Mouse (Mus musculus): Measurements from ENCODE around the gene Eef1akmt3. TPM values are rescaled to one million over a fixed set of nuclear protein-coding genes. Genes with fewer than 3 reads are reported as not detected.

The Eef1akmt3 gene
- polyA plus RNA-seq, 1 experiment from 2014 or later: 0.11 TPM

DNA sequence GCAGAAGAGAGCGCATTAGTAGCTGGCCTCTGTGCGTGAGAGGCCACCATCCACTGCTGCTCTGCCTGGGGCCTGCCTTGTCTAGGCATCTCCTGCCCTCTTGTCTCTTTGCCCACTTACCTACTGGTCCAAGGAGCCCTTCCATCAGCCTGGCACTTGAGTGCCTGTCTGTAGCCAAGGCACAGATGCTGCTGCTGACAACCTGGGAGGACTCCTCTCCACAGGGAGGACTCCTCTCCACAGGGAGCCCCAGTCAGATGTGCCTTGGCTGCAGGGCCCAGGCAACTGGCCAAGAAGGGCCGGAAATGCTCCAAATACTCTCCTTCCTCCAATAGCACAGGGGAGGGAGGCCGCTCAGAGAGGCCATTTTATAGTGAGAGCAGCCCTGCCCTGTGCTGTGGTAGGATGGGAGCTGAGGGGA is 54.8 kb downstream of the Eef1akmt3 start:
- Histone ChIP-seq H3K9ac (replicated peaks) (no peak overlapping the region), H3K36me3 (peaks cover 1% of the 10 kb centered on the region; the same call in 1 of the 2 replicates), H3K27ac (peak overlapping the region; percentile 58), H3K4me2 (replicated peaks) (no peak overlapping the region; the same call in 1 of the 2 replicates), H3K4me1 (replicated peaks) (peaks cover 86% of the 10 kb centered on the region), H3K4me3 (replicated peaks) (no peak overlapping the region), H3K9me3 (no peaks in the 10 kb centered on the region), H3K27me3 (no peaks in the 10 kb centered on the region)
- 0 out of 2 replicates have a peak, but pooled peaks have one; percentile 26 for ATAC-seq
- 60% methylated on average over 4 of the region's 4 CpGs for WGBS

DNA sequence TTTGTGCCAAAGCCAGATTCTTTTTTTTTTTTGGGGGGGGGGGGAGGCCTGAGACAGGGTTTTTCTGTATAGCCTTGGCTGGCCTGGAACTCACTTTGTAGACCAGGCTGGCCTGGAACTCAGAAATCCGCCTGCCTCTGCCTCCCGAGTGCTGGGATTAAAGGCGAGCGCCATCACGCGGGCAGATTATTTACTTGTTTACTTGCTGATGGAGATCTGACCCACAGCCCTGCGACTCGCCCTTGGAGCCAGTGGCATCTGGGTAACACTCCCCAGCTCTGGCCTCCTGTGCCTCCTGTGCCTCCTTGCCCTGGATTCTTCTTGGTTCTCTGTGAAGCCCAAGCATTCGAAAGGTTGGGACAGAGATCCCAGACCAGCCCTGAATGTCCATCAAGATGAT is 55.7 kb downstream of the Eef1akmt3 start:
- no peak overlapping the region for H3K9ac ChIP-seq (replicated peaks)
- H3K4me1 ChIP-seq (replicated peaks): peaks cover 89% of the 10 kb centered on the region
- 96% methylated on average over 9 of the region's 9 CpGs for WGBS
- no peaks in the 10 kb centered on the region for H3K36me3 ChIP-seq
- H3K4me3 ChIP-seq (replicated peaks): no peak overlapping the region
- no peak overlapping the region for H3K27ac ChIP-seq
- ATAC-seq: no peak
- H3K9me3 ChIP-seq: no peaks in the 10 kb centered on the region
- H3K27me3 ChIP-seq: no peaks in the 10 kb centered on the region
- no peak overlapping the region for H3K4me2 ChIP-seq (replicated peaks)

- no peak for ATAC-seq
- H3K4me3 ChIP-seq (replicated peaks): no peak overlapping the region
- H3K9ac ChIP-seq (replicated peaks): no peak overlapping the region; the same call in 1 of the 2 replicates
- peaks cover 89% of the 10 kb centered on the region for H3K4me1 ChIP-seq (replicated peaks)
- no peaks in the 10 kb centered on the region for H3K9me3 ChIP-seq
- whole genome bisulfite sequencing: 79% methylated on average over 4 of the region's 4 CpGs
- H3K36me3 ChIP-seq: no peaks in the 10 kb centered on the region
- H3K27ac ChIP-seq: no peak overlapping the region; the same call in 1 of the 2 replicates
- H3K27me3 ChIP-seq: no peaks in the 10 kb centered on the region
- H3K4me2 ChIP-seq (replicated peaks): 0 out of 2 replicates have a peak overlapping the region, but pooled peaks have one; percentile 1
These were observed 56.2 kb downstream of the Eef1akmt3 start for GRCm38 (mm10) chr10:126985127-126985526.

DNA sequence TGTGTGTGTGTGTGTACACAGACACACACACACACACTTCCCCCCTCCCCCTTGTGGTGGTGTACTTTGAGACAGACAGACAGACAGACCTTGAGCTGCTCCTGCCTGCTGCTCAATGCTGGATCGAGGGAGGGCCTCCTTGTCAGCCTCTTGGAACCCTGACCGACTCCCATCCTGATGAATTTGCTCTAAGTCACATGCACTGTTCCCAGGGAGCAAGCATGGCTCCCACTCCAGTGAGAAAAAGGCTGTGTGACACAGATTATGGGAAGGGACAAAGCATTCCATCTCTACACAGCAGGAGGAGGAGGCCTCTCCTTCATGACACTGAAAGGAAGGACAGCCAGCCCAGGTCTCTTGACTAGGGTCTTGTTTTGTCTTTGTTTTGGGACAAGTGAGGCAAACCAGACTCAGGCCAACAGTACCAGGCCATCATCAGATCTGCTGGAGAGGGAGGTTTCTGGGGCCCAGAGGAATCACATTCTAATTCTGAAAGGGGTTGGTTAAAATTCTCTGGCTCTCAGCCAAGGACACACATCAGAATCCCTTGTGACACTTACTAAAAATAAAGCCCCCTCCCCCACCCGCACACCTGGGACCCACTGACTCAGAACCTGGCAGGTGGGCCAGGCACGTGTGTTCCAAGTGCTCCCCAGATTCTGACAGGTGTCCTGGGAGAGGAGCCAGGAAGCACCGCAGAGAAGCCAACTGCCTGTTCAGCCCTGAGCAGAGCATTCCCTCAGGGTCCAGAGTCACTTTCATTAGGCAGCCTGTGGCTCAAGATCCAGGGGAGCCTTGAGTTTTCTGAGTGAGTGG is 56.9 kb downstream of the Eef1akmt3 start:
- WGBS: 31% methylated on average over 5 of the region's 5 CpGs
- no peak for ATAC-seq
- Histone ChIP-seq H3K9ac (replicated peaks) (peak overlapping the region; percentile 8; the same call in 1 of the 2 replicates), H3K4me3 (replicated peaks) (0 out of 2 replicates have a peak overlapping the region, but pooled peaks have one; percentile 2), H3K27ac (peak overlapping the region; percentile 19; the same call in 1 of the 2 replicates), H3K9me3 (no peaks in the 10 kb centered on the region), H3K4me2 (replicated peaks) (peak overlapping the region; percentile 81), H3K4me1 (replicated peaks) (peaks cover 88% of the 10 kb centered on the region), H3K27me3 (no peaks in the 10 kb centered on the region), H3K36me3 (no peaks in the 10 kb centered on the region)

- H3K27ac ChIP-seq: no peak overlapping the region
- ATAC-seq: no peak
- H3K27me3 ChIP-seq: no peaks in the 10 kb centered on the region
- no peak overlapping the region; the same call in 1 of the 2 replicates for H3K4me3 ChIP-seq (replicated peaks)
- peak overlapping the region; percentile 96 for H3K9ac ChIP-seq (replicated peaks)
- H3K4me1 ChIP-seq (replicated peaks): peaks cover 82% of the 10 kb centered on the region
- no peaks in the 10 kb centered on the region for H3K9me3 ChIP-seq
- 61% methylated on average over 14 of the region's 14 CpGs for WGBS
- H3K36me3 ChIP-seq: no peaks in the 10 kb centered on the region
- H3K4me2 ChIP-seq (replicated peaks): peak overlapping the region; percentile 81
These were observed 58.1 kb downstream of the Eef1akmt3 start for GRCm38 (mm10) chr10:126983193-126983725.

DNA sequence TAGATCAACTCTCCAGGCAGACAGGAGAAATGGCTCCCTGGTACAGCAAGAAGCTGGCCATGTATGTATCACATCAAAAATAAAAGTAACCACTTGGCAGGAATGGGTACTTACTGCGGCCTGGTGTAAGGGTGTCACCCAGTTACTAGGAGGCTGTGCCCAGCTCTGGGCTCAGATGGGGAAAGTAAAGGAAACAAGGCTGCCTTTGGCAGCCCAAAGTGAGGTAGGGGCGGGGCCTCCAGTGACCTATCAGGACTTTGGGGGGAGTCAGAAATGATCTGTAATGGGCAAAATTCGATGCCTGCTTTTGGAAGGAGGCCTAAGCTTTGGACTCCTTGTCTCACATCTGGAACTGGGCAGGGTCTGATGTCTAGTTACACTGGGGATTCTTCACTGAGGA is 59.6 kb downstream of the Eef1akmt3 start:
- no peaks in the 10 kb centered on the region for H3K9me3 ChIP-seq
- peak overlapping the region; percentile 81 for H3K4me2 ChIP-seq (replicated peaks)
- peaks cover 73% of the 10 kb centered on the region for H3K4me1 ChIP-seq (replicated peaks)
- H3K4me3 ChIP-seq (replicated peaks): peak overlapping the region; percentile 94
- H3K9ac ChIP-seq (replicated peaks): peak overlapping the region; percentile 96
- no peak overlapping the region for H3K27ac ChIP-seq
- 0 out of 2 replicates have a peak, but pooled peaks cover under 1% of the 10 kb centered on the region for H3K27me3 ChIP-seq
- 71% methylated on average over 3 of the region's 3 CpGs for WGBS
- no peak for ATAC-seq
- no peaks in the 10 kb centered on the region for H3K36me3 ChIP-seq

MicroRNAs within 50 kb of the gene (microRNA counts, 519-probe panel; counts per million panel counts)
- microRNA mmu-miR-26a: 2,181 counts per million, percentile 61 among the panel's probes with 10 or more counts
- microRNA mmu-miR-546: 110 counts per million, percentile 56 among the panel's probes with 10 or more counts

Small RNA genes within 50 kb of the gene (microRNA-seq; reads per million reads assigned to microRNA genes)
- gene Mir26a-2: 29.5 reads per million, percentile 40 among the genes with 10 or more reads in this experiment
- 0.82 reads per million for gene Mir546

Other genes with a start within 250 kb of the Eef1akmt3 start
- gene Atp23, start 140.2 kb downstream of the Eef1akmt3 start, polyA plus RNA-seq (2015; fragmentation: Nextera tagmentation; extraction: Ambion mirVana): 9.1 and 9.2 TPM in 2 replicates
- gene Ctdsp2, start 62.8 kb downstream of the Eef1akmt3 start, polyA plus RNA-seq (2015; fragmentation: Nextera tagmentation; extraction: Ambion mirVana): 18.7 and 23.6 TPM in 2 replicates
- gene Avil, start 40.8 kb downstream of the Eef1akmt3 start, polyA plus RNA-seq (2015; fragmentation: Nextera tagmentation; extraction: Ambion mirVana): 2.2 and 2.8 TPM in 2 replicates
- 63.5 and 63.9 TPM in 2 replicates for gene Tsfm, start 10.7 kb downstream of the Eef1akmt3 start, polyA plus RNA-seq (2015; fragmentation: Nextera tagmentation; extraction: Ambion mirVana)
- gene Mettl1, start 99 bp downstream of the Eef1akmt3 start, polyA plus RNA-seq (2015; fragmentation: Nextera tagmentation; extraction: Ambion mirVana): 21.1 and 22.0 TPM in 2 replicates
- gene Cyp27b1, start 6.7 kb upstream of the Eef1akmt3 start, polyA plus RNA-seq (2015; fragmentation: Nextera tagmentation; extraction: Ambion mirVana): 0.08 and 0.14 TPM in 2 replicates
- gene March9, start 18.7 kb upstream of the Eef1akmt3 start, polyA plus RNA-seq (2015; fragmentation: Nextera tagmentation; extraction: Ambion mirVana): 5.6 and 6.4 TPM in 2 replicates
- 1,636 and 1,639 TPM in 2 replicates for gene Cdk4, start 22.0 kb upstream of the Eef1akmt3 start, polyA plus RNA-seq (2015; fragmentation: Nextera tagmentation; extraction: Ambion mirVana)
- gene Tspan31, start 28.8 kb upstream of the Eef1akmt3 start, polyA plus RNA-seq (2015; fragmentation: Nextera tagmentation; extraction: Ambion mirVana): 136 and 138 TPM in 2 replicates
- gene Agap2, start 33.8 kb upstream of the Eef1akmt3 start, polyA plus RNA-seq (2015; fragmentation: Nextera tagmentation; extraction: Ambion mirVana): 2.8 and 3.3 TPM in 2 replicates
- gene Os9, start 79.6 kb upstream of the Eef1akmt3 start, polyA plus RNA-seq (2015; fragmentation: Nextera tagmentation; extraction: Ambion mirVana): 134 and 138 TPM in 2 replicates
- gene B4galnt1, start 123.7 kb upstream of the Eef1akmt3 start, polyA plus RNA-seq (2015; fragmentation: Nextera tagmentation; extraction: Ambion mirVana): 28.8 and 30.2 TPM in 2 replicates
- 0.86 and 1.0 TPM in 2 replicates for gene Slc26a10, start 139.1 kb upstream of the Eef1akmt3 start, polyA plus RNA-seq (2015; fragmentation: Nextera tagmentation; extraction: Ambion mirVana)
- gene Arhgef25, start 148.6 kb upstream of the Eef1akmt3 start, polyA plus RNA-seq (2015; fragmentation: Nextera tagmentation; extraction: Ambion mirVana): 20.2 and 24.5 TPM in 2 replicates
- 195 and 234 TPM in 2 replicates for gene Dtx3, start 154.2 kb upstream of the Eef1akmt3 start, polyA plus RNA-seq (2015; fragmentation: Nextera tagmentation; extraction: Ambion mirVana)
- 16.9 and 17.3 TPM in 2 replicates for gene Pip4k2c, start 170.1 kb upstream of the Eef1akmt3 start, polyA plus RNA-seq (2015; fragmentation: Nextera tagmentation; extraction: Ambion mirVana)
- 73.0 and 76.7 TPM in 2 replicates for gene Kif5a, start 221.8 kb upstream of the Eef1akmt3 start, polyA plus RNA-seq (2015; fragmentation: Nextera tagmentation; extraction: Ambion mirVana)
- gene Dctn2, start 224.9 kb upstream of the Eef1akmt3 start, polyA plus RNA-seq (2015; fragmentation: Nextera tagmentation; extraction: Ambion mirVana): 310 TPM in 2 replicates
- gene Mbd6, start 247.5 kb upstream of the Eef1akmt3 start, polyA plus RNA-seq (2015; fragmentation: Nextera tagmentation; extraction: Ambion mirVana): 16.0 and 16.5 TPM in 2 replicates